Mouse (Mus musculus): ENCODE measurements at regions not wholly inside any gene's neighbourhood (a gene's known extent, or its start where the extent isn't known, plus 50 kb on each side); places are given as distances from the start of the nearest gene placed in this dataset.

- Histone ChIP-seq H3K27ac (no peak overlapping the region), H3K4me3 (ENCODE audit: low read length) (no peak overlapping the region), H3K4me1 (ENCODE audit: insufficient read depth, low read length) (peaks cover 6% of the 10 kb centered on the region), H3K9ac (replicated peaks; ENCODE audit: low read length) (no peak overlapping the region), H3K27me3 (ENCODE audit: insufficient read depth, low read length) (no peaks in the 10 kb centered on the region), H3K4me2 (ENCODE audit: low read depth, low read length) (no peak overlapping the region), H3K36me3 (ENCODE audit: insufficient read depth, low read length) (no peaks in the 10 kb centered on the region), H3K9me3 (ENCODE audit: low read length) (no peaks in the 10 kb centered on the region)
- TF ChIP-seq CTCF (IDR thresholded peaks at IDR 0.05; ENCODE audit: low read depth) = no peak
- no peak for DNase-seq (ENCODE audit: low spot score)
- no peak for ATAC-seq
- WGBS = 59% methylated on average over 15 of the region's 15 CpGs
Measured at GRCm38 (mm10) chr14:62171256-62172047, 120.9 kb upstream of the Rnaseh2b start.

DNA sequence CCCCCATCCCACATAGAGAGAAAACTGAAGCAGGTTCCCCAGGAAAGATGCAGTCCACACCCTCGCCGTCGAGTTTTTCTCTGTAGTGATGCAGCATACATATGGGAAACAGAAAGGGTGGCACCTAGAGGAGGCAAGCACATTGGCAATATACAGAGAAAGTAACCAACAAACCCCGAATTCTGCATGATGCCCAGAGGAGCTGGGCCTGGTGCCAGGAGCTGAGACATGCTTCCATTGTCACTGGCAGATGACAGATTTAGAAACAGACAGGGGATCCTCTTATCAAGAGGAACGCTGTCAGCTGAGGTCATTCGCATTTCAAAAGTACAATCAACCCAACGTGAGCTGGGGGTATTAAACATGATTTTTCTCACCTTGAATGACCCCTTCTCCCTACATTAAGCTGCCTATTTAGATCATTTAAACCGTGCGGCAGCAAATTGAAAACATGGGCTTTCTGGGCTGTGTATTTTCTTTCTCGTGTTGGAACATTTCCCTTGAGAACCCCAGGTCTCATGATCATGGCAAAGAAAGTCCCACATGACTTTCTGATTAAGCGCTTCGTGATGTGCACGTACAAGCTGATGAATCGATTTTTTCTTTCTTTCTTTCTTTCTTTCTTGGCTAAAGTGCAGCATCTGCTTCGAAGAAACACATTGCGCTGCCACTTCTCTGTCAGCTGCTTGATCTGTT is 118.4 kb upstream of the Rnaseh2b start:
- ATAC-seq (no peak), DNase-seq (ENCODE audit: low spot score) (peak; percentile 81)
- WGBS = 24% methylated on average over 16 of the region's 16 CpGs
- H3K36me3 ChIP-seq (ENCODE audit: insufficient read depth, low read length) = no peaks in the 10 kb centered on the region
- no peaks in the 10 kb centered on the region for H3K27me3 ChIP-seq (ENCODE audit: insufficient read depth, low read length)
- peaks cover 6% of the 10 kb centered on the region for H3K4me1 ChIP-seq (ENCODE audit: insufficient read depth, low read length)
- no peaks in the 10 kb centered on the region for H3K9me3 ChIP-seq (ENCODE audit: low read length)
- H3K27ac ChIP-seq = no peak overlapping the region
- H3K4me2 ChIP-seq (ENCODE audit: low read depth, low read length) = peak overlapping the region; percentile 39
- TF ChIP-seq CTCF (IDR thresholded peaks at IDR 0.05; ENCODE audit: low read depth) = peak; percentile 52
- H3K9ac ChIP-seq (replicated peaks; ENCODE audit: low read length) = no peak overlapping the region
- H3K4me3 ChIP-seq (ENCODE audit: low read length) = no peak overlapping the region

- no peak overlapping the region for H3K27ac ChIP-seq
- TF ChIP-seq CTCF (IDR thresholded peaks at IDR 0.05; ENCODE audit: low read depth) = no peak
- DNase-seq (ENCODE audit: low spot score) (no peak), ATAC-seq (no peak)
- H3K27me3 ChIP-seq (ENCODE audit: insufficient read depth, low read length) = no peaks in the 10 kb centered on the region
- H3K4me3 ChIP-seq (ENCODE audit: low read length) = no peak overlapping the region
- H3K36me3 ChIP-seq (ENCODE audit: insufficient read depth, low read length) = no peaks in the 10 kb centered on the region
- no peak overlapping the region for H3K9ac ChIP-seq (replicated peaks; ENCODE audit: low read length)
- H3K4me2 ChIP-seq (ENCODE audit: low read depth, low read length) = no peak overlapping the region
- peaks cover 6% of the 10 kb centered on the region for H3K4me1 ChIP-seq (ENCODE audit: insufficient read depth, low read length)
- WGBS = 54% methylated on average over 12 of the region's 12 CpGs
- no peaks in the 10 kb centered on the region for H3K9me3 ChIP-seq (ENCODE audit: low read length)
Measured at GRCm38 (mm10) chr14:62175384-62176048, 116.9 kb upstream of the Rnaseh2b start.

DNA sequence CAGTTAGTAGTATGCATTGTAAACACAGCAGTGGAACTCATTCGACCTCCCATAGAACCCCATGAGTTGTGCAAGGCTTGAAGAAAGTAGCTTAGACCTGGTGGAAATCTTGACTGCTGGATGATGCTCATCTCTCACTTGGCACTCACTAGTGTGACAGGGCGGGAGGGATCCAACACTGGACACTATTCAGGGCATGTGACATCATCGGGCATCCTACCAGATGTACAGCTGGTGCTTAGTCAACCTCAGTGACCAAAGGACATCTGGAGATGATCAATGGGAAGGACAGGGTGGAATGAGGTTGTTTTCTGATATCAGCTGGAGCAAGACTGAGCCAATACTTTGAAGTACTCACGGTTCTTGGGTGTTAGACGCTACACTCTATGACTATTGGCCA is 114.9 kb upstream of the Rnaseh2b start:
- no peaks in the 10 kb centered on the region for H3K36me3 ChIP-seq (ENCODE audit: insufficient read depth, low read length)
- no peak overlapping the region for H3K4me2 ChIP-seq (ENCODE audit: low read depth, low read length)
- no peak overlapping the region for H3K27ac ChIP-seq
- H3K27me3 ChIP-seq (ENCODE audit: insufficient read depth, low read length) = no peaks in the 10 kb centered on the region
- 87% methylated on average over 5 of the region's 5 CpGs for WGBS
- H3K9ac ChIP-seq (replicated peaks; ENCODE audit: low read length) = no peak overlapping the region
- peaks cover 6% of the 10 kb centered on the region for H3K4me1 ChIP-seq (ENCODE audit: insufficient read depth, low read length)
- no peak for ATAC-seq
- no peak overlapping the region for H3K4me3 ChIP-seq (ENCODE audit: low read length)
- no peaks in the 10 kb centered on the region for H3K9me3 ChIP-seq (ENCODE audit: low read length)
- DNase-seq (ENCODE audit: low spot score) = no peak
- TF ChIP-seq CTCF (IDR thresholded peaks at IDR 0.05; ENCODE audit: low read depth) = no peak

DNA sequence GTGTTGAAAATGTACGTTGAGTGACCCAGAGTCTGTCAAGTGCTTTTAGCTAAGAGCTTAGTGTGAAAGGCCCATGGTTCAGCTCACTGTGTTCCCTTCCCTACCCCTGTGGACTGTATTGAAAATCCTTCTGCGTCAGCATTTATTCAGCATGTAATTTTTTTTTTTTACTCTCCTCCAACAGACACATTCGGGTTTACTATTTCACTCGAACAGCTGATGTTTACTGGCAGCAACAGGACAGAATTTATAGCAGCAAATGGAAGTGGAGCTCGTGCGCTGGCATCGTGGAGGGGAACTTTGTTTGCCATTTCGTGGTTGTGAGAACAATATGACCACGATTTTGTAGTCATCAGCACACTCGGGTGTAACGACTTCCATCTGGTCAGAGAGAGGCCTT is 105.0 kb upstream of the Rnaseh2b start:
- no peak for ATAC-seq
- 76% methylated on average over 11 of the region's 11 CpGs for WGBS
- Histone ChIP-seq H3K4me2 (ENCODE audit: low read depth, low read length) (no peak overlapping the region), H3K36me3 (ENCODE audit: insufficient read depth, low read length) (no peaks in the 10 kb centered on the region), H3K4me3 (ENCODE audit: low read length) (no peak overlapping the region), H3K9ac (replicated peaks; ENCODE audit: low read length) (no peak overlapping the region), H3K27me3 (ENCODE audit: insufficient read depth, low read length) (no peaks in the 10 kb centered on the region), H3K9me3 (ENCODE audit: low read length) (no peaks in the 10 kb centered on the region), H3K4me1 (ENCODE audit: insufficient read depth, low read length) (no peaks in the 10 kb centered on the region), H3K27ac (no peak overlapping the region)
- no peak for TF ChIP-seq CTCF (IDR thresholded peaks at IDR 0.05; ENCODE audit: low read depth)
- DNase-seq (ENCODE audit: low spot score) = no peak

DNA sequence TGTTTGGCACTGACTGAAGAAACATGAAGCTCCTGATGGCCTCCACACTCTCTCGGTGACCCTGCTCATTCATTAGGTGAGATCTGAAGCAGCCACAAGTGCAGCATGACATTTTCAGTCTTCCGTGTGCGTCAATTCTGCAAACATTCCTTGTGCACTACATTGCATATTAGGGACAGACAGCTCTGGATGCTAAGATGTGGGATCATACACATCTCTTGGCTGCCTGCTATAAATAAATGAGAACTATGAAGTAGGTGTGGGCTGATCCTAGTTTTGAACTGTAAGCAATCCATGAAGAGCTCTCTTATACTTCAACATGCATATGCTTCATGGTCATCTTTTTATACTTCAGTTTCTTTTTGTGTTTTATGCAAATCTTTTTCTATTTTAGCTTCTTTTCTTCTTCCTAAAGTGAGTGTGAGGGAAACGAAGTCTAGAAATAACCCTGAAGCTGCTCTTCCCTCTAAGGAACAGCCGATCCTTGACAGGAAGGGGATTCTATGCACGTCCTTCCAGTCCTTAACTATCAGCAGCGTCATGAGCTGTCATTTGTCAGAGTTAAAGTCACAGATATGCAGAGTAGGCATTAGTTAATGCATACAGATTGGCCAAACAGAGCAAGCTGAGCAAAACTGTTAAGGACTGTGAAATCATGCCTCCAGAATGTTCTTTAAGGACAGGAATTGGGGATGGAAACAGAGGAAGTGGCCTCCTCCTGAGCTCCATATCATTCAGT is 104.1 kb upstream of the Rnaseh2b start:
- Histone ChIP-seq H3K9me3 (ENCODE audit: low read length) (no peaks in the 10 kb centered on the region), H3K4me3 (ENCODE audit: low read length) (no peak overlapping the region), H3K4me2 (ENCODE audit: low read depth, low read length) (no peak overlapping the region), H3K4me1 (ENCODE audit: insufficient read depth, low read length) (peaks cover 5% of the 10 kb centered on the region; the same call in 1 of the 2 replicates), H3K9ac (replicated peaks; ENCODE audit: low read length) (no peak overlapping the region), H3K27me3 (ENCODE audit: insufficient read depth, low read length) (no peaks in the 10 kb centered on the region), H3K27ac (no peak overlapping the region), H3K36me3 (ENCODE audit: insufficient read depth, low read length) (no peaks in the 10 kb centered on the region)
- no peak for TF ChIP-seq CTCF (IDR thresholded peaks at IDR 0.05; ENCODE audit: low read depth)
- no peak for ATAC-seq
- no peak for DNase-seq (ENCODE audit: low spot score)
- 73% methylated on average over 7 of the region's 7 CpGs for WGBS
